Mouse (Mus musculus) limb, embryonic 11.5 days (tissue): ENCODE measurements around the gene Dbn1. TPM values are rescaled to one million over a fixed set of nuclear protein-coding genes. Genes with fewer than 3 reads are reported as not detected.
"Not testable (repeated sequence)": the region's sequence is repeated elsewhere in the genome, so short reads cannot be mapped to it uniquely, and the experiment has no call there.

Source experiments
- ATAC-seq: fragments of 200-750 bp; cut with Nextera tagmentation; 2 replicates; pipeline ENCODE4 v1.8.0; 2017; ENCODE audit warnings: low read depth; ENCODE audit not compliant: insufficient number of reproducible peaks, low FRiP score, low TSS enrichment
- DNase-seq: peaks from one replicate; pipeline ENCODE4 v3.0.0-alpha.2; 2015; ENCODE audit warnings: low spot score
- H3K27ac ChIP-seq: fragments of 300-500 bp; sonication (generic); replicated peaks from 2 replicates; pipeline ENCODE4 v1.5.1; 2014; ENCODE audit warnings: low read depth, mild to moderate bottlenecking, low read length
- H3K27me3 ChIP-seq: fragments of 300-500 bp; sonication (generic); 2 replicates; pipeline ENCODE4 v1.6.1; 2014; ENCODE audit warnings: mild to moderate bottlenecking, low read length, mixed read lengths; ENCODE audit not compliant: control insufficient read depth, insufficient read depth
- H3K36me3 ChIP-seq: fragments of 300-500 bp; sonication (generic); 2 replicates; pipeline ENCODE4 v1.6.1; 2014; ENCODE audit warnings: mild to moderate bottlenecking, low read length, moderate library complexity, mixed read lengths; ENCODE audit not compliant: control insufficient read depth, insufficient read depth
- H3K4me1 ChIP-seq: fragments of 300-500 bp; sonication (generic); 2 replicates; pipeline ENCODE4 v1.6.1; 2014; ENCODE audit warnings: low read length, mixed read lengths; ENCODE audit not compliant: control insufficient read depth, insufficient read depth
- H3K4me2 ChIP-seq: fragments of 300-500 bp; sonication (generic); 2 replicates; pipeline ENCODE4 v1.6.1; 2014; ENCODE audit warnings: low read depth, mild to moderate bottlenecking, moderate library complexity; ENCODE audit not compliant: severe bottlenecking
- H3K4me3 ChIP-seq: fragments of 300-500 bp; sonication (generic); 2 replicates; pipeline ENCODE4 v1.5.1; 2014; ENCODE audit warnings: low read depth, low read length
- H3K9ac ChIP-seq: fragments of 300-500 bp; sonication (generic); 2 replicates; pipeline ENCODE4 v1.6.1; 2014; ENCODE audit warnings: mild to moderate bottlenecking, low read length
- H3K9me3 ChIP-seq: fragments of 300-500 bp; sonication (generic); 2 replicates; pipeline ENCODE4 v1.6.1; 2016; ENCODE audit warnings: low read length; ENCODE audit not compliant: control insufficient read depth
- WGBS: fragments of 180-500 bp; shearing (Covaris S2); extraction: QIAGEN DNeasy Blood & Tissue Kit; methylation state at CpG from one replicate; pipeline ENCODE4 v1.1.7; 2014; 5-methylcytosine and 5-hydroxymethylcytosine counted together
- polyA plus RNA-seq: library from polyadenylated mRNA; unstranded; fragments of >200 nt; fragmentation: Nextera tagmentation; extraction: Ambion mirVana; gene quantifications from 2 replicates; pipeline ENCODE4 v1.2.1, GENCODE M21; 2014

Dbn1 gene
- polyA plus RNA-seq, 1 experiment from 2014 or later, result 299 TPM

DNA sequence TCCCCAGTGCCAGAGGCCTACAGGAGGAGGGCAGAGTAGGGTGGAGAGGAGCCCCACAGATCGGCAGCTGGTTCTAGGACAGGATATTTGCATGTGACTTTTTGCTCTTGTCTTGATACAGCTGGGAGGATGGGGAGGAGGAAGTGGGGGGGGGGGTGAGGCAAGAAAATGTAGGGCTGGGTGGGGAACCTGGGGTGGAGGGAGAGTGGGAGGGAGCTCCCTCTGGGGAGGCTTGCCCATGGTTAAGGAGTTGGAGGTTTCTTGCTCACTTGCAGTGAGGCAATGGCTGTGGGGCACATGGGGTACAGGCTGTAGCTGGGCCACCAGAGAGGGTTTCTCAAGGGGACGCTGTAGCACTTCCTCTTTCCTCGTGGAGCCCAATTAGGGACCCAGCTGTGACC, 40.4 kb downstream of the Dbn1 start:
- Histone ChIP-seq H3K27ac (no peak overlapping the region), H3K9me3 (no peaks in the 10 kb centered on the region), H3K27me3 (no peaks in the 10 kb centered on the region), H3K4me2 (no peak overlapping the region), H3K4me1 (peaks cover 12% of the 10 kb centered on the region), H3K4me3 (no peak overlapping the region), H3K36me3 (peaks cover 22% of the 10 kb centered on the region), H3K9ac (no peak overlapping the region)
- DNase-seq (no peak), ATAC-seq (no peak)
- WGBS, result 62% methylated on average over 3 of the region's 3 CpGs

DNA sequence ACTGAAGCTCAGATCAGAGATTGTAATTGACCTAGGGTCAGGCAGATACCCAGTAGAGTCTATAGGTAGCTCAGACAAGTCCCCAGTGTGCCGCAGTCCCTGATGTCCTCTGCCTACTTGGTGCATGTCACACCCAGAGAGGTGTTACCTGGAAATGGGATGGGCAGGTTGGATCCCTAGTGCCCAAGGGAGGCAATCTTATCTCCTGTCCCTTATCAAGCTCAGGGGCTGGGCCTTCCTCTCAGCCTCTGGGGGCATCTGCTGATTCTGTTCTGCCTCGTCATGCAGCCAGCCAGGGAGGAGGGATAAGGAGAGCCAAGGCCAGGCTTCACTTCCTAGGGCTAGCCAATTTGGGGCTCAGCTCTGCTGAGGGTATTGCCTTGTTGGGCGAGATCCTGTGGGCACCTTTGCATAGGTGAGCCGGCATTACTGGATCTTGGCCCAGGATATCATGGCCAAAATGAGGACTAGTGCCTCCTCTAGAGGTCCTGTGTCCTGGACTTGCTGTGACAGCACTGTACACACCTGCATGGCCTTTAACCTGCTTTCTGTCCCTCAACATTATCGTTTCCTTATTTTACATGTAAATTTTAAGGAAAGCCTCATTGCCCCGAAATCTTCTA, 41.3 kb downstream of the Dbn1 start:
- H3K27me3 ChIP-seq, result no peaks in the 10 kb centered on the region
- H3K4me3 ChIP-seq, result peak overlapping the region; percentile 63
- peak overlapping the region; percentile 66 for H3K4me2 ChIP-seq
- WGBS, result 88% methylated on average over 6 of the region's 6 CpGs
- ATAC-seq (no peak), DNase-seq (no peak)
- H3K36me3 ChIP-seq, result peaks cover 13% of the 10 kb centered on the region
- peaks cover 12% of the 10 kb centered on the region for H3K4me1 ChIP-seq
- H3K9ac ChIP-seq, result peak overlapping the region; percentile 92; the same call in 1 of the 2 replicates
- H3K27ac ChIP-seq, result no peak overlapping the region
- H3K9me3 ChIP-seq, result no peaks in the 10 kb centered on the region

DNA sequence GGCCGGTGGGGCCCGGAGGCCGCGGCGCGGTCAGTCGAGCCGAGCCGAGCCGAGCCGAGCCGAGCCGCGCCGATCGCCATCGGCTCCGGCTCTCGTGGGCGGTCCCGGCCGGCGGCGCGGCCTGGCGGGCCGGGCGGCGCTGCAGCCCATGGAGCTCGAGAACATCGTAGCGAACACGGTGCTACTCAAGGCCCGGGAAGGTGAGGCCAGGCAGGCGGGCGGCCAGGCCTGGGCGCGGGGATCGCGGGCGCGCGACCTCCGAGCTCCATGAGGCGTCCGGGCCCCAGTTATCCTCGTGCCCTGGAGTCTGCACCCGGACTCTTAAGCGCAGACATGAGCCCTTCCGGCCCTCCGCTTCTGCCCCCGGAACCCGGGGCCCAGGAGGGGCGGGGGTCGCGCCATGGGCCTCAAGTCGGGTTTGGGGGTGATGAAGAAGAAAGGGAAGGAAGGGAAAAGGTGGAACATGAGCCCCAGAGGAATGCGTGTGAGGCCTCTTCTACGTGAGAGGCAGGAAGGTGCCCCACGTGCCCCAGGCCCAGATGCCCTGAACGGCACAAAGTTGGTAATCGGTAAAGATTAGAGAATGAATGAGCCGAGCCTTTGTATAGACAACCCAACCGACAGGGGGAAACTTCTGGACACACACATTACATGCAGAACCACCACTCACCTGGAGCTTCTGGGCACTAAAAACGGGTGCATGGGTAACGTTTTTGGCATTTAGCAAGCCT, 42.4 kb downstream of the Dbn1 start:
- peak overlapping the region; percentile 63 for H3K4me3 ChIP-seq
- peaks cover 12% of the 10 kb centered on the region for H3K4me1 ChIP-seq
- peak overlapping the region; percentile 87 for H3K27ac ChIP-seq
- H3K4me2 ChIP-seq, result peak overlapping the region; percentile 66
- ATAC-seq (no peak; the same call in 1 of the 2 replicates), DNase-seq (peak; percentile 70)
- WGBS, result under 1% methylated on average over 59 of the region's 66 CpGs
- peak overlapping the region; percentile 92 for H3K9ac ChIP-seq
- no peaks in the 10 kb centered on the region for H3K27me3 ChIP-seq
- no peaks in the 10 kb centered on the region for H3K9me3 ChIP-seq
- H3K36me3 ChIP-seq, result peaks cover 9% of the 10 kb centered on the region; the same call in 1 of the 2 replicates

DNA sequence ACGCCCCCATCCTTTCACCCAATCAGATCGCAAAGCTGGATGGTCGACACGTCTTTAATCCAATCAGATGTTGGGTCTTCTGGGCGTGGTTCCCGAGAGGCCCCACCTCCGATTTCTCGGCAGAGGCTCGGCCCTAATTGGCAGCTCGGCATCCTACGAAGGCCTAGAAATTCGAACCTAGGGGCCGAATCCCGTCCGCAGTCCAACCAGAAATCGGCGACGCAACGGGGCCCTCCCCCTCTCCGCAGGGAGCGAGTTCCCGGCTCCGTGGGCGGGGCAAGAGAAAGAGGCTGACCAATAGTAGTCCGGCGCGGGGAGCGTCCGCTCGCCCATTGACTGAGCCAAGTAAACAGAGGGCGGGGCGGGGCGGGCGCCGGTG, 43.0 kb downstream of the Dbn1 start, which contains the start of gene Grk6:
Gene Grk6 (plus strand): TSS at position 136 of the 379 bp plus-strand sequence.
- Histone ChIP-seq H3K4me2 (peak within 1 kb of the TSS; percentile 66), H3K27me3 (no peaks in the 10 kb centered on the region), H3K4me3 (peak within 1 kb of the TSS; percentile 63), H3K36me3 (0 out of 2 replicates have a peak, but pooled peaks cover 4% of the 10 kb centered on the region), H3K27ac (peak within 1 kb of the TSS; percentile 87), H3K9me3 (no peaks in the 10 kb centered on the region), H3K9ac (peak within 1 kb of the TSS; percentile 92), H3K4me1 (peaks cover 12% of the 10 kb centered on the region)
- WGBS, result under 1% methylated on average over 23 of the region's 35 CpGs
- ATAC-seq, result peak; percentile 96
- DNase-seq, result peak; percentile 98

DNA sequence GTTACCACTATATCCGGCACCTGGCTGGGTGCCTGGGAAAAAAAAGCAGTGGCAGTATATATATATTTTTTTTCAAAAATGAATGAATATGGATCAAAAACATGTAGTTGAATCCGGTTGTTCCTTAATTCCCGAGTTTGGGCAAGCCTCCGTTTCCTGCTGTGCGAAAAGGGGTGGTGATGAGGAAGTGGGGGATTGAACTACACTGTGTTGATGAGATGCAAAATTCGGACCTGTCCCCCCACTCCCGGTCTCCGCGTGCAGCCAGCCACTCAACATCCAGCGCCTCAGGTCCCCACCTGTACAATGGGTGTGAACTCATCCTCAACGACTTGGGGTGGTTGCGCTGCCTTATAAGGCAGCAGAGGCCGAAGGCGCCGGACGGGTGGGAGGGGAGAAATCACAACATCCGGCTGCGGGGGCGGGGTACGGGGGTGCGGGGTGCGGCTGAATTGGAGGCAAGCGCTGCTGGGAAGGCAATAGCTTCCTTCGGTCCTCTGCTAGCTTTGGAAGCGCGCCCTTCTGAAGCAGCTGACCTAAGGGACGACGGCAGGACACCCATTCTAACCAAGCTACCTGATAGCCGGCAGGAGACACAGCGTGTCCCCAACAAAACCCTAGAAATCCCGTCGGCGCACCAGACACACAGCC, 43.5 kb downstream of the Dbn1 start:
- H3K36me3 ChIP-seq, result 0 out of 2 replicates have a peak, but pooled peaks cover 2% of the 10 kb centered on the region
- peaks cover 12% of the 10 kb centered on the region for H3K4me1 ChIP-seq
- peak overlapping the region; percentile 81 for H3K27ac ChIP-seq
- WGBS, result under 1% methylated on average over 33 of the region's 33 CpGs
- DNase-seq (peak; percentile 84), ATAC-seq (peak; percentile 53)
- H3K4me3 ChIP-seq, result peak overlapping the region; percentile 63
- no peaks in the 10 kb centered on the region for H3K27me3 ChIP-seq
- peak overlapping the region; percentile 54 for H3K9ac ChIP-seq
- no peaks in the 10 kb centered on the region for H3K9me3 ChIP-seq
- H3K4me2 ChIP-seq, result peak overlapping the region; percentile 61

DNA sequence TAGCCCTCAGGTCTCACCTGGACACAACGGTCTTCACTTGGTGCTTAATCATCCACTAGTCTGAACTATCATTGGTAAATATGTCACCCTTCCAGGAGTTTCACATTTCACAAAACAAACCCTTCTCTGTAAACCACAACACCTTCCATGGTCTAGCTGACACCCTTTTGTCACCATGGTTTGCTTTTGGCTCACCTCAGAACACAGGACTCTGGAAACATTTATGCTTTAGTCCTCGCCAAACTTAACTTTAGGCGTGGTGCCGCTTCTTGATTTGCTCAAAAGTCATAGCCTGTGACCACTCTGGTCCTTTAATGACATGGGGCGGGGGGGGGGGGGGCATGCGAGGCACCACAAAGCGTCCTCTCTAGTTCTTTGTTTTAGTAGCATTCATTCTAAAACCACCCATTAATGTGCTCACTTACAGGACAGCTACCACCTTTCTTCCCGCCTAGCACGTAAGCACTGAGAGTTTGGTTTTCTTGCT, 44.1 kb downstream of the Dbn1 start:
- WGBS, result 52% methylated on average over 9 of the region's 9 CpGs
- no peak for ATAC-seq
- Histone ChIP-seq H3K4me1 (peaks cover 12% of the 10 kb centered on the region), H3K27me3 (no peaks in the 10 kb centered on the region), H3K9me3 (no peaks in the 10 kb centered on the region), H3K9ac (no peak overlapping the region), H3K4me3 (peak overlapping the region; percentile 63), H3K36me3 (no peaks in the 10 kb centered on the region), H3K27ac (no peak overlapping the region), H3K4me2 (peak overlapping the region; percentile 61)
- no peak for DNase-seq

DNA sequence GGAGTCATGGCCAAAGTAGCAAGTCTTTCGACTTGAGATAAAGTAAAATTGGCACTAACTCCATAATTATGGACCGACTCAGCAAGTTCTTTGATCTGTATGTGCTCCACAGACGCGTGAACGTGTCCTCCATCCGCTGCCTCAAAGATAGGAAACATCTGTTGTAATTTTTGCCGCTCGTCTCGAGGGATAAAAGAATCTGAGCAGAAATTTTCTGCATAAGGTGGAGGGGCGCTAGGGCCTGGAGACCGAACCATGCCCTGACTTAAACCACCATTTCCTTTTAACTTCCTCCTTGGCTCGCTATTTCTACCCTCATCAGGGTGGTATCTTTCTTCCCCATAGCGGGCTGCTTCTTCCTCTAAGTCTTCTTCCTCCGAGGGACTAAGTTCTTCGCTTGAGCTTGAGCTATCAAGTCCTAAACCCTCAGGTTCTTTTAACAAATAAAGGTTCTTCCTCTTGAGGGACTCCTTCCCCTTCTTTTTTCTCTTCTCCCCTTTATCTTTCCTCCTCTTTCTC, 50.7 kb downstream of the Dbn1 start:
- not testable (repeated sequence) for H3K4me1 ChIP-seq, H3K27me3 ChIP-seq, H3K27ac ChIP-seq, H3K4me2 ChIP-seq, DNase-seq, H3K36me3 ChIP-seq, H3K9me3 ChIP-seq, ATAC-seq, H3K9ac ChIP-seq, H3K4me3 ChIP-seq
- WGBS, result 82% methylated on average over 15 of the region's 15 CpGs
